Mouse (Mus musculus) neural tube, embryonic 15.5 days (tissue): ENCODE measurements at regions not wholly inside any gene's neighbourhood (a gene's known extent, or its start where the extent isn't known, plus 50 kb on each side); places are given as distances from the start of the nearest gene placed in this dataset.
A peak's percentile ranks its signal among the peaks of the same experiment; 100 is the strongest.

Source experiments
- ATAC-seq: fragments of 200-750 bp; cut with Nextera tagmentation; 2 replicates; pipeline ENCODE4 v1.8.0; 2017; ENCODE audit warnings: mild to moderate bottlenecking, moderate TSS enrichment, moderate library complexity; ENCODE audit not compliant: low FRiP score
- H3K27ac ChIP-seq: fragments of 300-500 bp; sonication (generic); replicated peaks from 2 replicates; pipeline ENCODE4 v1.5.1; 2015; ENCODE audit warnings: mild to moderate bottlenecking, inconsistent platforms
- H3K27me3 ChIP-seq: fragments of 300-500 bp; sonication (generic); replicated peaks from 2 replicates; pipeline ENCODE4 v1.6.1; 2015; ENCODE audit warnings: inconsistent platforms
- H3K36me3 ChIP-seq: fragments of 300-500 bp; sonication (generic); 2 replicates; pipeline ENCODE4 v1.6.1; 2015; ENCODE audit warnings: inconsistent platforms
- H3K4me1 ChIP-seq: fragments of 300-500 bp; sonication (generic); 2 replicates; pipeline ENCODE4 v1.6.1; 2015; ENCODE audit warnings: inconsistent platforms
- H3K4me2 ChIP-seq: fragments of 300-500 bp; sonication (generic); 2 replicates; pipeline ENCODE4 v1.6.1; 2015; ENCODE audit warnings: inconsistent platforms, mild to moderate bottlenecking, moderate library complexity
- H3K4me3 ChIP-seq: fragments of 300-500 bp; sonication (generic); replicated peaks from 2 replicates; pipeline ENCODE4 v1.5.1; 2015; ENCODE audit warnings: mild to moderate bottlenecking, inconsistent platforms
- H3K9ac ChIP-seq: fragments of 300-500 bp; sonication (generic); replicated peaks from 2 replicates; pipeline ENCODE4 v1.6.1; 2015; ENCODE audit warnings: mild to moderate bottlenecking, inconsistent platforms
- H3K9me3 ChIP-seq: fragments of 300-500 bp; sonication (generic); replicated peaks from 2 replicates; pipeline ENCODE4 v1.6.1; 2016; ENCODE audit warnings: inconsistent platforms
- WGBS: fragments of 180-500 bp; shearing (Covaris S2); methylation state at CpG from one replicate; pipeline ENCODE4 v1.1.7; 2015; ENCODE audit warnings: mixed read lengths; 5-methylcytosine and 5-hydroxymethylcytosine counted together

DNA sequence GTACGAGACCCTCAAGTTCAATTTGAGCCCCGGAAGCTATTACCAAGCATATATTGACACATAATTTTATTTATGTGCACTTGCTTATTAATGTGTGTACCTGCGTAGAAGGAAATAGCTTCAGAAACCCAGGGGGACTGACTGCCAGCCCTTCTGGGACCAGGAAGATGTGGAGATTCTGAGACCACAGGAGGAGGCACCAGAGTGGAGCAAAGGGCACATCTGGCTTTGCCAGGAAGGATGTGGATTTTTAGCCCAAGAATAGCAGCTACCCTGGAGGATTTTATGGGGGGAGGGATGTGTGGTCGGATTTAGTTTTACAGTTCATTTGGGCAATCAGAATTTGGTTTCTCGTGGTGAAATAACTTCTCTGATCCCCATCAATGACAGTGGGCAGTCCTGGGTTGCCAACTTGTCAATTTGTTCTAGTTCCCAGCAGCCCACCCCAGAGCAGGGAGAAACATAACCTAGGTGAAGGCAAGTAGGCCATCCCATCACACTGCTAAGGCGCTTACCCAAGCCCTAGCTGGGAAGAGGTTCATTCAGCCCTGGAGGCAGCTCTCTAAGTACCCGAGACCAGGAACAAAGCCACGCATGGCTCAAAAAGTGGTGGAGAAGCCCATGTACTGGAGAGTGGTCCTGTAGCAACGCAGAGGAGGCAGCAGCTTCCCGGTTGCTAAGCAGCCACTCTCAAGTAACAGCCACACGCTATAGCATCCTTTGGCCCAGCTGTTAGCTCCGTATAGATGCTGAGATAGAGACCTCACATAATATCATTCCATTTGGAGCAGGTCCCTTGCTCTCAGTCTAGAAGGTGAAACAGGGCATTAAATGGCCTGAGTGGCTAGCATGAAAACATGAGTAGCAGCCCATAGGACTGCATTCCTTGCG is 144.8 kb downstream of the Cxcl12 start:
- no peak overlapping the region for H3K4me3 ChIP-seq
- 0 out of 2 replicates have a peak, but pooled peaks have one; percentile 55 for ATAC-seq
- no peaks in the 10 kb centered on the region for H3K27me3 ChIP-seq
- peaks cover 7% of the 10 kb centered on the region; the same call in 1 of the 2 replicates for H3K4me1 ChIP-seq
- no peaks in the 10 kb centered on the region for H3K9me3 ChIP-seq
- WGBS = 65% methylated on average over 13 of the region's 13 CpGs
- no peak overlapping the region for H3K27ac ChIP-seq
- H3K36me3 ChIP-seq = no peaks in the 10 kb centered on the region
- no peak overlapping the region for H3K4me2 ChIP-seq
- H3K9ac ChIP-seq = no peak overlapping the region

DNA sequence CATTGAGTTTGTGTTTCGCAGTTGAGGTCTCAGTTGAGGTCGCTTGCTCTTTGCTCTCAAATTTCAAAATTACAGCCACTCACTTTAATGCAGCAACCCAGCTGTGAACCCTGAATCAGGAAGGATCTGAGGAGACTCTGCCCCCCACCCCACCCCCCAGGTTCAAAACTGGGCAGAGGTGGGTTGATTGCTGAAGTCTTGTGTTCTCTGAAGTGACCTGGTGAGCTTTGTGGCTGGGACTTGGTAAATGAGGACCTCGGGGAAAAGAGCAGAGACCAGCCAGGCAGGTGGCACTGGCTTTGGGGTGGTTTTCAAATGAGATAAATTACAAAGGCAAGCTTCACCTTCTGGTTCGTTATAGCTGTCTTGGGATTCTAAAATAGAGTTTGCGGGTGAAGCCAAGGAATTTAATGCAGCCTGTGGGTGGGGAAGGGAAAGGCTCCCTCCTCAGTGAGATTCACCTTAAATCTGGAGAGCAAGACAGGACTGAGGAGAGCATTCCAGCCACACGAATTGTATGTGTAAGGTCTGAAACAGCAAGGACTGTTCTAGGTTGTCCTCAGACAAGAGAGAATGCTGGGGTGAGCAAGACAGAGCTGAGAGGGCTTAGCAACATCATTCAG is 145.7 kb downstream of the Cxcl12 start:
- Histone ChIP-seq H3K4me1 (peaks cover 7% of the 10 kb centered on the region; the same call in 1 of the 2 replicates), H3K9ac (no peak overlapping the region), H3K4me3 (no peak overlapping the region), H3K27me3 (no peaks in the 10 kb centered on the region), H3K27ac (no peak overlapping the region), H3K4me2 (no peak overlapping the region), H3K9me3 (no peaks in the 10 kb centered on the region), H3K36me3 (no peaks in the 10 kb centered on the region)
- ATAC-seq = no peak
- 51% methylated on average over 6 of the region's 6 CpGs for WGBS

DNA sequence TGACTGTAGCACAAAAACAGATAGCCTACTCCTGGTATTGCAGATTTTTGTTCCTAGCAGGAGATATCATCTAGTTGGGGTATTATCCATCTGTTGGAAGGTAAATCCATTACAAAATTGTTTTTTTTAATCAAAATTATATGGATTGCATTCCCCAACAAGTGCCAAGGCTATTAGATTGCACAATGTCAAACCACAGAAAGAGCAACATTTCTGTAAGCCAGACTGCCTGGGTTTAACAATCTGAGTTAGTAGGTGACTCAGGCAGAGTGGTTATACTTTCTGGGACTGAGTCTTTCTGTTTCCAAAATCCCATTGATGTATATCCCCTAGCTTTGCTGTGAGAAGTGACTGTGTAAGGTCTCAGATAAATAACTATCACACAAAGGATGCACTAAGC is 155.0 kb downstream of the Cxcl12 start:
- Histone ChIP-seq H3K4me1 (no peaks in the 10 kb centered on the region; the same call in 1 of the 2 replicates), H3K27ac (no peak overlapping the region), H3K36me3 (no peaks in the 10 kb centered on the region), H3K27me3 (no peaks in the 10 kb centered on the region), H3K9ac (no peak overlapping the region), H3K4me2 (no peak overlapping the region), H3K4me3 (no peak overlapping the region), H3K9me3 (no peaks in the 10 kb centered on the region)
- no peak for ATAC-seq

DNA sequence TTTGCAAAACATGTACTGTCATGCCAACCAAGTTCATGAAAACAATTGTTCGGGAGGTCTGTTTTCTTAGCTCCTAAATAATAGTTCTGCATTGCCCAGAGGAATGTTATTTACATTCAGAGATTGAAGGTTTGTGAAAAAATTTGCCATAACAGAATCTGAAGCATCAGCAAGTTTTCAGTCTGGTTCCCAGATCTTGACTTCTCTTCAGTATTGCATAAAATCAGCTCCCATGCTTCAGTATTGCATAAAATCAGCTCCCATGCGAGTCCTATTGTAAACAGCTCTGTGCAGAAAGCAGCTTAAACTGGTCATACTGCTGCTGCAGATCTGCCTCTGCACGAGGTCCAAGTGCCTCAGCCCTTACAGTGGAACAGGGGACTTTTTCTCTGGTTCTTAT is 155.5 kb downstream of the Cxcl12 start:
- H3K9me3 ChIP-seq = no peaks in the 10 kb centered on the region
- H3K4me1 ChIP-seq = no peaks in the 10 kb centered on the region; the same call in 1 of the 2 replicates
- H3K4me2 ChIP-seq = no peak overlapping the region
- no peaks in the 10 kb centered on the region for H3K36me3 ChIP-seq
- H3K27ac ChIP-seq = no peak overlapping the region
- no peak for ATAC-seq
- no peak overlapping the region for H3K4me3 ChIP-seq
- H3K27me3 ChIP-seq = no peaks in the 10 kb centered on the region
- H3K9ac ChIP-seq = no peak overlapping the region
- 68% methylated on average over 3 of the region's 3 CpGs for WGBS

DNA sequence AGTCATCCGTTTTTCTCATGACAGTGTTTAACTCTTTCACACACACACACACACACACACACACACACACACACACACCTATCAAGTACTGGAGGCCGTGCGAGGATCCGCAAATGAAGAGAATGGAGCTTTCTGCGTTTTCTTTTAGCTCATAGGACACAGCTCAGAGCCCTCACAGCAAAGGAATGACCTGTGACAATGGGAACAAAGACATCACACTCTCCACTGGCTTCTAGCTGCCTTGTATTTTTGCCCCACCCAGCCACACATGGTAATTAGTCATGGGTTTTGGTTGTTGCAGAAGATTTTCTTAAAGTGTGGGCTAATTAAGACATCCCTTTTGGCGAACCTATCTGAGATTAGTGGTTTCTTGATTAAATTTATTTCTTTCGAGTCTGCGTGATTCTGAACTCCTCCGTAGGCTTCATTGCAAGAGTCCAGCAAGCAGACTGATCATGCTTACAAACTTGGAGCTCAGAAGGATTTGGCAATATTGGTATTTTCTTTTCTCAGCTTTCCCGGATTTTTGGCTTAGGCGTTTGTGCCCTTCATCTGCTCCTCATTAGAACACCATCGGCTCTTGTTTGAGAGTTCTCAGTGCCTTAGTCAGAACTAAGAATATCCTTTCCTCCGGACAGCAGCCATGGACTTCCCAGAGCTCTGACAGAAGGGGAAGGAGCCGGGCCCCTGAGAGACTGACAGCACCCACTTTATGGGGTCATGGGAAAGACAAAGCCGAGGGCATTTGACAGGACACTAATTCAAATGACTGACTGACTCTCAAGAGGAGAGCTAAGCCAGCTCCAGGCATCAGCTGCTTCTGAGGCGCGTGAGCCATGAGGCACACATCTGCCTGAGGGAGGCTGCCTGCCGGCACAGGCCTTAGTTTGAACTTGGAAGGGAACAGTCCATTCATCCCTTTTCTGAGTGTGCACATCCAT is 158.8 kb downstream of the Cxcl12 start:
- H3K4me3 ChIP-seq = no peak overlapping the region
- H3K36me3 ChIP-seq = no peaks in the 10 kb centered on the region
- no peak overlapping the region for H3K27ac ChIP-seq
- WGBS = 37% methylated on average over 18 of the region's 18 CpGs
- no peaks in the 10 kb centered on the region for H3K9me3 ChIP-seq
- no peak overlapping the region for H3K9ac ChIP-seq
- no peak overlapping the region for H3K4me2 ChIP-seq
- no peak for ATAC-seq
- no peaks in the 10 kb centered on the region; the same call in 1 of the 2 replicates for H3K4me1 ChIP-seq
- no peaks in the 10 kb centered on the region for H3K27me3 ChIP-seq

DNA sequence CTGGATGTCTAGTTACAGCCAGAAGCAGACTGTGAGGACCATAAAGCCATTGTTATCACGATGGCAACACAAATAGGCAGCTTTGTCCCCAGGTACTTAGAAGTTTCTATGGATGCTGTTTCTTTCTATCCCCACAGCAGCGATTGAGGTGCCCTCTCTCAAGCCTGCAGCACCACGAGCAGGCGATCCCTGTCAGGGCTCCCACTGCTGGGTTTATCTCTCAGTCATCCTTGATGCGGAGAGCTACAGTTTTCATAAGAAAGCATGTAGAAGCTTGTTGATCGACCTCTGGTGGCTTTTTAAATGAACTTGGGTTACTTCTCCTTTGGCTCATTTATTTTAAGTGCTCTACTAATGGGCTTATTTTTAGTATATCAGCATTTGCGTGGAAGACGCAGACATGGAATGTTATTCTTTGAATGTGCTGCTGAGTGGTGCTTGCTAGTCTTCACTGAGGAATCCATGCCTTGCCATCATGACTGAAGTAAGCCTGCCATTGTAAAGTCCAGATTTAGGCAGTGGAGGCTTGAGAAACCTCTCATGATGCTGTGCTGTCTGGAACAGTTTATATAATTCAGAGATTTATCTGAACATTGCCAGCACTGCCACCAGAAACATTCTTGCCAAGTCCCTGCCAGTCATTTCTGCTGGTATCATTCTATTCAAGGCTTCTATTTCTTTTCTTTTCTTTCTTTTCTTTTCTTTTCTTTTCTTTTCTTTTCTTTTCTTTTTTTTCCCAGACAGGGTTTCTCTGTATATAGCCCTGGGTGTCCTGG is 161.0 kb downstream of the Cxcl12 start:
- H3K27ac ChIP-seq = no peak overlapping the region

DNA sequence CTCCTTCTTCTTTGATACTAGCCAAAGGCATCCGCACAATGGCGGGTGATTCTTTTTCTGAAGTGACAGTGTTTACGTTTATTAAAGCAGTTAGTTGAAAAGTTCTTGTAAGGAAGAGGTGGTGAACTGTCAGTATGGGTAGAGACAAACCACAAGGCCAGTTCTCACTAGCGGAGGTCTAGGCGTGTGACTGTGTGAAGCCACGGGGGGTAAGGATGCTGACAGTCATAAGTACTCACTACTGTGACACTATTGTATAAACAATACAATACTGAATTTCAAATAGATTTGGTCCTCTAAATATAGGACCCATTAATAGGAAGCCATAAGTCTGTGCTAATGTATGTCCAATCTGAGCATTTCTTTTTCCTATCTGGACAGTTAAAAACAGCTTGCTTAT is 161.9 kb downstream of the Cxcl12 start:
- no peak overlapping the region for H3K9ac ChIP-seq
- no peak overlapping the region for H3K4me2 ChIP-seq
- no peaks in the 10 kb centered on the region; the same call in 1 of the 2 replicates for H3K4me1 ChIP-seq
- 88% methylated on average over 6 of the region's 6 CpGs for WGBS
- no peak overlapping the region for H3K4me3 ChIP-seq
- no peaks in the 10 kb centered on the region for H3K36me3 ChIP-seq
- no peak overlapping the region for H3K27ac ChIP-seq
- no peak for ATAC-seq
- H3K9me3 ChIP-seq = no peaks in the 10 kb centered on the region
- H3K27me3 ChIP-seq = no peaks in the 10 kb centered on the region

More for the DNA sequence above, 161.0 kb downstream of the Cxcl12 start:
- Histone ChIP-seq H3K4me2 (no peak overlapping the region), H3K4me1 (no peaks in the 10 kb centered on the region; the same call in 1 of the 2 replicates), H3K27me3 (no peaks in the 10 kb centered on the region), H3K9ac (no peak overlapping the region), H3K36me3 (no peaks in the 10 kb centered on the region), H3K4me3 (no peak overlapping the region), H3K9me3 (no peaks in the 10 kb centered on the region)
- 54% methylated on average over 8 of the region's 8 CpGs for WGBS
- ATAC-seq = no peak

DNA sequence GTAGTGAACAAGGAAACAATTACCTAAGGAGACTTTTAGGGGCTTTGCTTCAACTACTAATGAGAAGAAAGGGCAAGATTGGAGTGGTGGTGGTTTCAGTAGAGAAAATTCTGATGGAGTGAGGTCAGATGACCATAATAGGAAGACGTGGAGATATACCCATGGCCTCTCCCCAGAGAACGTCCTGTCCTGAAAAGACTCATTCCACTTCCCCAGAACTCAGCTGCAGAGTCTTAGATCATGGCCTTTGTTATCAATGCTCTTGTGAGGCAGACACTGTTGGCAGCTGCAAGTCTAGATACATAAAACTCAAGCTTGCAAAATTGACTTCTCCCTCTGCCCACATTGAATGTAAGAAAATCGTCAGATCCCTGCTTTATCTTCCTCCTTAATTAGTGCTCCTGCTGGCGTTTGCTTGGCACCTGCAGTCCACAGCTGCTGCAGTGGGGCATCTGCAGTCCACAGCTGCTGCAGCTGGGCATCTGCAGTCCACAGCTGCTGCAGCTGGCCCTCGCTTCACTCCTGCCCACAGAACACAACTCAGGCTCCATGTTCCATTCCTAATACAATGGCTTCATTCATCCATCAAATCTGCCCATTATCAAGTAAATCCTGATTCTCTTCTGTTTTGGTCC is 162.5 kb downstream of the Cxcl12 start:
- H3K9me3 ChIP-seq = no peaks in the 10 kb centered on the region
- H3K4me1 ChIP-seq = no peaks in the 10 kb centered on the region; the same call in 1 of the 2 replicates
- WGBS = 36% methylated on average over 5 of the region's 5 CpGs
- ATAC-seq = no peak
- no peak overlapping the region for H3K27ac ChIP-seq
- H3K9ac ChIP-seq = no peak overlapping the region
- no peaks in the 10 kb centered on the region for H3K36me3 ChIP-seq
- H3K4me3 ChIP-seq = no peak overlapping the region
- H3K27me3 ChIP-seq = no peaks in the 10 kb centered on the region
- H3K4me2 ChIP-seq = no peak overlapping the region

DNA sequence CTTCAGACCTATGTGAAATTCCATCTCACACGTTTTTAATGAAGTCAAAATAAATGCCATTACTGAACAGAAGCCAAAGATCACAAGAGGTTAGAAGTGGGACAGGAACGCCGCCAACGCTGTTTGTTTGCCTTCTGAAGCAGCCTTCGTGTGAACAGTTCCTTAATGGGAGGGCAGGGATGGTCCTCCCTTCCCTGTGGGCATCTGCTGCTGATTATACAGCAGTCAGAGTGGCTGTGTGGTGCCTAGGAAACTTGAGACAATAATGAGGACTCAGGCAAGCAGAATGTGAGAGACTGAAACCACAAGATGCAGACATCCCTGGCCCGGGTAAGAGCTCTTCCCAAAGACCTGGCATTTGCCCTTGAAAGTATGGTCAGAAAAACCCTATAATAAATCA is 164.3 kb downstream of the Cxcl12 start:
- H3K4me1 ChIP-seq = no peaks in the 10 kb centered on the region
- no peak overlapping the region for H3K27ac ChIP-seq
- H3K4me3 ChIP-seq = no peak overlapping the region
- no peak overlapping the region for H3K9ac ChIP-seq
- H3K27me3 ChIP-seq = no peaks in the 10 kb centered on the region
- H3K4me2 ChIP-seq = no peak overlapping the region
- 64% methylated on average over 6 of the region's 6 CpGs for WGBS
- H3K9me3 ChIP-seq = no peaks in the 10 kb centered on the region
- no peak for ATAC-seq
- H3K36me3 ChIP-seq = no peaks in the 10 kb centered on the region

DNA sequence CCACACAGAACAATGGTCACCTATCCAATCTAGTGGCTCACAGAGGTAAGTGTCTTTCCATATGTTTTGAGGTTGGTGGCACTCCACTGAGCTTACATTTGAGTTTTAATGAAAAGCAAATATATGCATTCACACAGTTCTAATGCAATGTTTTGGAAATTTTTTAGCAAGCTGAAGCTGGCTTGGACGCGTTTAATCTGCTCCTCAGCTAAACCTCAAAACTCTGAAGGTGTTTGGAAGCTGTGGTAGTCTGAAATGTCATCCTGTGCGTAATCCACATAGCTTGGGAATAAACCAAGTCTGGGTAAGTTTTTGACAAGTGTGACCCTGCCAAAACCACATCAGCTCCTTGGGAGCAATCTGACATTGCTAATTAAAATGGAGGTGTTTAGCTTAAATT is 173.8 kb downstream of the Cxcl12 start:
- H3K9me3 ChIP-seq = no peaks in the 10 kb centered on the region
- H3K36me3 ChIP-seq = no peaks in the 10 kb centered on the region
- H3K27ac ChIP-seq = no peak overlapping the region
- ATAC-seq = no peak
- H3K4me2 ChIP-seq = no peak overlapping the region
- H3K9ac ChIP-seq = no peak overlapping the region
- H3K4me3 ChIP-seq = no peak overlapping the region
- H3K27me3 ChIP-seq = no peaks in the 10 kb centered on the region
- no peaks in the 10 kb centered on the region for H3K4me1 ChIP-seq
- 95% methylated on average over 3 of the region's 3 CpGs for WGBS
